Mouse (Mus musculus) midbrain, postnatal 0 days (tissue): ENCODE results near the gene Thrsp. TPM values are rescaled to one million over a fixed set of nuclear protein-coding genes. Genes with fewer than 3 reads are reported as not detected.

Experiments
- ATAC-seq: fragments of 200-750 bp; cut with Nextera tagmentation; 2 replicates; pipeline ENCODE4 v1.8.0; 2017; ENCODE audit warnings: moderate number of reproducible peaks, mild to moderate bottlenecking, moderate TSS enrichment, moderate library complexity; ENCODE audit not compliant: low FRiP score
- DNase-seq: peaks from one replicate; pipeline ENCODE4 v3.0.0-alpha.2; 2015; ENCODE audit warnings: low spot score
- H3K27ac ChIP-seq: fragments of 300-500 bp; sonication (generic); 2 replicates; pipeline ENCODE4 v1.5.1; 2014; ENCODE audit warnings: low read depth, mild to moderate bottlenecking, low read length, mixed read lengths
- H3K27me3 ChIP-seq: fragments of 300-500 bp; sonication (generic); 2 replicates; pipeline ENCODE4 v1.6.1; 2014; ENCODE audit warnings: low read length, control low read depth, mixed read lengths; ENCODE audit not compliant: insufficient read depth
- H3K36me3 ChIP-seq: fragments of 300-500 bp; sonication (generic); 2 replicates; pipeline ENCODE4 v1.6.1; 2014; ENCODE audit warnings: low read length, control low read depth, mixed read lengths; ENCODE audit not compliant: insufficient read depth
- H3K4me1 ChIP-seq: fragments of 300-500 bp; sonication (generic); 2 replicates; pipeline ENCODE4 v1.6.1; 2014; ENCODE audit warnings: mild to moderate bottlenecking, control low read depth, antibody characterized with exemption, low read length, mixed read lengths; ENCODE audit not compliant: insufficient read depth
- H3K4me2 ChIP-seq: fragments of 300-500 bp; sonication (generic); 2 replicates; pipeline ENCODE4 v1.6.1; 2014; ENCODE audit warnings: low read depth, mild to moderate bottlenecking, low read length, mixed read lengths; ENCODE audit not compliant: poor library complexity, severe bottlenecking
- H3K4me3 ChIP-seq: fragments of 300-500 bp; sonication (generic); 2 replicates; pipeline ENCODE4 v1.5.1; 2014; ENCODE audit warnings: low read depth, mild to moderate bottlenecking, low read length, moderate library complexity
- H3K9ac ChIP-seq: fragments of 300-500 bp; sonication (generic); replicated peaks from 2 replicates; pipeline ENCODE4 v1.6.1; 2014; ENCODE audit warnings: mild to moderate bottlenecking, low read length, moderate library complexity, mixed read lengths; ENCODE audit not compliant: poor library complexity, severe bottlenecking
- H3K9me3 ChIP-seq: fragments of 300-500 bp; sonication (generic); 2 replicates; pipeline ENCODE4 v1.6.1; 2016; ENCODE audit warnings: low read length, control low read depth
- CTCF ChIP-seq: IDR thresholded peaks from 2 replicates; pipeline ENCODE4 v1.5.1; 2016; ENCODE audit warnings: antibody characterized with exemption, mild to moderate bottlenecking
- WGBS: fragments of 180-500 bp; shearing (Covaris S2); extraction: QIAGEN DNeasy Blood & Tissue Kit; methylation state at CpG from one replicate; pipeline ENCODE4 v1.1.7; 2014; 5-methylcytosine and 5-hydroxymethylcytosine counted together
- polyA plus RNA-seq: library from polyadenylated mRNA; unstranded; fragments of >200 nt; fragmentation: Nextera tagmentation; extraction: Ambion mirVana; gene quantifications from 2 replicates; pipeline ENCODE4 v1.2.1, GENCODE M21; 2015
- total RNA-seq: library from RNA; depleted of rRNA; stranded (reverse); fragments of >200 nt; gene quantifications from 2 replicates; pipeline ENCODE4 v1.2.3, GENCODE M21; 2014

The Thrsp gene
- total and polyA plus RNA-seq, 2 experiments from 2014 or later, result 1.6 to 1.7 TPM

GRCm38 (mm10) chr7:97394375-97394774, 23.2 kb downstream of the Thrsp start:
- no peak for TF ChIP-seq CTCF
- DNase-seq (no peak), ATAC-seq (no peak)
- H3K36me3 ChIP-seq, result 0 out of 2 replicates have a peak, but pooled peaks cover 6% of the 10 kb centered on the region
- no peak overlapping the region for H3K4me3 ChIP-seq
- no peaks in the 10 kb centered on the region for H3K9me3 ChIP-seq
- no peak overlapping the region for H3K4me2 ChIP-seq
- H3K9ac ChIP-seq, result no peak overlapping the region
- WGBS, result 80% methylated on average over 2 of the region's 2 CpGs
- no peak overlapping the region for H3K27ac ChIP-seq
- H3K4me1 ChIP-seq, result no peaks in the 10 kb centered on the region
- no peaks in the 10 kb centered on the region for H3K27me3 ChIP-seq

- DNase-seq (peak; percentile 3), ATAC-seq (no peak)
- Histone ChIP-seq H3K36me3 (peaks cover 7% of the 10 kb centered on the region; the same call in 1 of the 2 replicates), H3K9me3 (no peaks in the 10 kb centered on the region), H3K27me3 (no peaks in the 10 kb centered on the region), H3K9ac (no peak overlapping the region), H3K4me2 (no peak overlapping the region), H3K27ac (no peak overlapping the region), H3K4me3 (no peak overlapping the region), H3K4me1 (no peaks in the 10 kb centered on the region)
- no peak for TF ChIP-seq CTCF
- 73% methylated on average over 6 of the region's 6 CpGs for WGBS
These were observed 25.5 kb downstream of the Thrsp start for GRCm38 (mm10) chr7:97392079-97392445.

- Histone ChIP-seq H3K36me3 (peaks cover 9% of the 10 kb centered on the region; the same call in 1 of the 2 replicates), H3K27me3 (no peaks in the 10 kb centered on the region), H3K9me3 (no peaks in the 10 kb centered on the region), H3K27ac (no peak overlapping the region), H3K4me1 (no peaks in the 10 kb centered on the region), H3K4me2 (no peak overlapping the region), H3K9ac (no peak overlapping the region), H3K4me3 (no peak overlapping the region)
- WGBS, result 64% methylated on average over 13 of the region's 13 CpGs
- DNase-seq (peak; percentile 74), ATAC-seq (peak; percentile 47; the same call in 1 of the 2 replicates)
- TF ChIP-seq CTCF, result no peak
These were observed 26.0 kb downstream of the Thrsp start for GRCm38 (mm10) chr7:97391293-97392078.

- no peaks in the 10 kb centered on the region for H3K9me3 ChIP-seq
- H3K4me1 ChIP-seq, result no peaks in the 10 kb centered on the region
- ATAC-seq (no peak), DNase-seq (no peak)
- H3K27ac ChIP-seq, result no peak overlapping the region
- no peak overlapping the region for H3K9ac ChIP-seq
- H3K4me3 ChIP-seq, result no peak overlapping the region
- H3K36me3 ChIP-seq, result peaks cover 25% of the 10 kb centered on the region
- no peak overlapping the region for H3K4me2 ChIP-seq
- TF ChIP-seq CTCF, result no peak
- H3K27me3 ChIP-seq, result no peaks in the 10 kb centered on the region
- WGBS, result 97% methylated on average over 4 of the region's 4 CpGs
These were observed 29.0 kb downstream of the Thrsp start for GRCm38 (mm10) chr7:97388541-97388940.

GRCm38 (mm10) chr7:97387561-97388147, 29.9 kb downstream of the Thrsp start:
- H3K4me1 ChIP-seq, result no peaks in the 10 kb centered on the region

GRCm38 (mm10) chr7:97386806-97387370, 30.6 kb downstream of the Thrsp start:
- Histone ChIP-seq H3K36me3 (peaks cover 36% of the 10 kb centered on the region), H3K4me2 (no peak overlapping the region), H3K4me1 (no peaks in the 10 kb centered on the region), H3K9me3 (no peaks in the 10 kb centered on the region), H3K4me3 (no peak overlapping the region), H3K27ac (no peak overlapping the region), H3K27me3 (no peaks in the 10 kb centered on the region), H3K9ac (no peak overlapping the region)
- WGBS, result 76% methylated on average over 5 of the region's 5 CpGs
- peak; percentile 92 for DNase-seq
- ATAC-seq, result peak; percentile 62; the same call in 1 of the 2 replicates
- TF ChIP-seq CTCF, result no peak

More at GRCm38 (mm10) chr7:97387561-97388147, 29.9 kb downstream of the Thrsp start:
- Histone ChIP-seq H3K27ac (no peak overlapping the region), H3K4me2 (no peak overlapping the region), H3K4me3 (no peak overlapping the region), H3K9me3 (no peaks in the 10 kb centered on the region), H3K9ac (no peak overlapping the region), H3K36me3 (peaks cover 32% of the 10 kb centered on the region), H3K27me3 (no peaks in the 10 kb centered on the region)
- WGBS, result 91% methylated on average over 8 of the region's 8 CpGs
- peak; percentile 2 for DNase-seq
- no peak for ATAC-seq
- TF ChIP-seq CTCF, result no peak
